Mouse (Mus musculus): ENCODE measurements around the gene Gm10644.

GRCm38 (mm10) chr8:83978200-83978599 is 23.2 kb upstream of the Gm10644 start:
- no peak for TF ChIP-seq POLR2A (IDR thresholded peaks at IDR 0.05; ENCODE audit: borderline replicate concordance, extremely low read depth, insufficient read depth, insufficient read length, poor library complexity, severe bottlenecking)
- TF ChIP-seq CTCF (IDR thresholded peaks at IDR 0.05; ENCODE audit: borderline replicate concordance, extremely low read depth, insufficient read depth, insufficient read length), result no peak
